Mouse (Mus musculus) urinary bladder, postnatal 36 days (tissue): Measurements from ENCODE around the gene Ces2g.

Source experiments
- DNase-seq, 2 experiments: peaks; one replicate each; pipeline ENCODE4 v3.0.0; 2022; ENCODE audit warnings: low spot score in 2 of 2, mixed read lengths in 1 of 2

Gene Ces2g

DNA sequence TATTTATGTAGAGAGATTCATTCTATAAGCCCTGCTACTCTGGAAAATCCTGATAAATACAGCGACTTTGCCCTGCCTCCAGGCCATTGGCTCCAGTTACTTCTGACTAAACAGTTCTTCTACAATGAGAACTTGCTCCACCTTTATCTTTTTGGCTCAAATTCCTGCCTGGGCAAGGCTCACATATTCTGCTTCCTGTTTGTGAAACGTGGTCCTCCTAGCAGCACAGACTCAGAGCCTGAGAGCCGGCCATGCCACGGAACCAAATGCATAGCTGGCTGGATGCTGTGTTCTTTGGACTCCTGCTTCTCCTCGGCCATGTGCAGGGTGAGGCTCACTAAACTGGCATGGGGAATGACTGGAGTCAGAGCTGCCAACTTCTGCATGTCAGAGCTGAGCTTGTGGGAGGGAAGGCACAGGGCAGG is at the start of gene Ces2g:
Ces2g (plus strand) TSS at position 182 of the 425 bp plus-strand sequence.
- DNase-seq = peak; percentile 53 to 59

DNA sequence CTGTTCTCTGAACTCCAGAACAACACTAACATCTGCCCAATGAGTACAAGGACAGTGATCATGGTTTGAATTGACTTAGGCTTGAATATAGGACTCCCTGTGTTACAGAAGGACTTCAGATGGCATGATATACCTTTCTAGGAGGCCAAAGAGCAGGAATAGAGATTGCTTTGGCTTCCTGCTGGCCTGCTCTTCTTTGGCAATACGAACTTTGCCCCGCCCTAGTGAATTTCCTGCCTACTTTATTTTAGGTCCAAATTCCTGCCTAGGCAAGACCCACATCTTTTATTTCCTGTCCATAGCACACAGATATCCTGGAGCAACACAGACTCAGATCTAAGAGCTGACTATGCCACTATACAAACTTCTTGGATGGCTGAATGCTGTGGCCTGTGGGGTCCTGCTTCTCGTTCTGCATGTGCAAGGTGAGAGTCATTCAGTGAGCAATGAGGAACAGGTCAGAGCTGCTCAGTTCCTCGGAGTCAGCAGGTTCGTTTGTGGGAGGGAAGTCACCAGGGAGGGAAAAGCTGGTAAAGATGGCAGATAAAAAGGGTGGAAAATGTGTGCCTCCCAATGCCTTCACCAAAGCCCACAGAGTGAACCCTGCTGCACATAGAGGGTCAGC is 35.4 kb upstream of the Ces2g start, which contains the start of gene Ces2e:
Ces2e (plus strand) TSS at position 289 of the 625 bp plus-strand sequence.
- DNase-seq = peak in 1 of 2 experiments; percentile 13

DNA sequence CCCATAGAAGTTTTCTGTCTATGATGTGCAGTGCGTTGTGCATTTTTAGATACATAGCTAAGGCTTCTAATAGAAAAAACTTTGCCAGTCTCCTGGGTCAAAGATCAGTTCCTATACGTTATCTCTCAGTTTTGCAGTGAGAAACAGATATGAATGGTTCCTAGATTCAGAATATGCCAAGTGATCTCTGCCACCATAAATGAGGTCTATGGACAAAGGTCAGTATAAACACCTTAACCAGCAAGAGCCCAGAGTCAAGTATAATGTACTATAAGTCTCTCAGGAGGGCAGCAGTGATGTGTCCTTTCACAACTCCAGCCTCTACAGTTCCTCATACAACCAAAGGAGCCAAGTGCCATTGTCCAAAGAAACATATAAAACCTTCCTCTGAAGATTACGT is 34.2 kb upstream of the Ces2g start:
- no peak for DNase-seq

DNA sequence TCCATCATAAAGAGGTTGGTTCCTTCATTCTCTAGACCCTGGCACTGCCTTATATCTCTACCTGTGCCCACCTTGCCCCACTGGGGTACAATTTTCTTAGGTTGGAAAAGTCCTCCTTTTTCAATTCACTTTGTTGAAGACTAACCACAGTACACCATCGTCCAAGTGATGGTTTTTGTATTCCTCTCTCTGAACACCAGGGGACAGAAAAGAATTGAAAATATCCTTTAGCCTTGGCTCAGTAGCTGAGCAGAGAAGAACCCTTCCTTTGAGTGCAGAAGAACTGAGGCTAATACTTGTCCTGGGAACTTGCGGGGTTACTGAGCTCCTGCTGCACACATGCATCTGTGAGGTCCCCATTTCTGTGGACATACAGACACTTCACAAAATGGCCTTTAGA is 16.9 kb upstream of the Ces2g start:
- no peak for DNase-seq

DNA sequence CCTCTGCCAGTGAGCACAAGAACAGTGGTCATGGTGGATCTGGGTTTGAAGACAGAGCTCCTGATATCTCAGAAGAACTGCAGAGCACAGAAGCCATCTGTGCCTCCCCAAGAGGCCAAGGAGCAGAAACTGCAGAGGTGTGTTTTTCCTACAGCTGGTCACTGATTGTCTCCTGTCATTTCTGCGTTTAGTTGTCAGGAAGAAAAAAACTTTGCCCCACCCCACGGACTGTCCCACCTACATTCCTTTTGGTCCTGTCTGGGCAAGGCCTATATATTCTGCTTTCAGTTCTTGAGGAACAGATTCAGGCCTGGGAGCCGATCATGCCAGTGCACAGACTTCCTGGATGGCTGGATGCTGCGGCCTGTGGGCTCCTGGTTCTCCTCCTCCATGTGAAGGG is 14.5 kb upstream of the Ces2g start, which contains the start of gene Ces2f:
Ces2f (plus strand) TSS at position 301 of the 400 bp plus-strand sequence.
- DNase-seq = no peak

DNA sequence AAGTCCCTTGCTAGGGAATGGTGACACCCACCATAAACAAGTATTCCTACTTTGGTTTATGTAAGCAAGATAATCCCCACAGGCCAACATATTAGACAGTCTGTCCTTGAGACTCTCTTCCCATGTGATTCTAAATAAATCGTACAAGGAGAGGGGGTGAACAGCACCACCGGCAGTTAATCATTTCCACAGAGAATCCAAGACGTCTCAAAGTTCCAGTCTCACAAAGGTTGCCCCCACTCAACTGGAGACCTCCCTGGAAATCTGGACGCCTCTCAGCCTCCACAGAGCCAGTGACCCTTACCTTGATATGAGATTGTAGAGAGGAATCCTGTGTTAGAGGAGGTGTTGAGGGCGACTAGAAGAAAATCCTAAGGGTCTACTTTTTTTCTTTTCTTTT is 12.5 kb upstream of the Ces2g start:
- no peak for DNase-seq

DNA sequence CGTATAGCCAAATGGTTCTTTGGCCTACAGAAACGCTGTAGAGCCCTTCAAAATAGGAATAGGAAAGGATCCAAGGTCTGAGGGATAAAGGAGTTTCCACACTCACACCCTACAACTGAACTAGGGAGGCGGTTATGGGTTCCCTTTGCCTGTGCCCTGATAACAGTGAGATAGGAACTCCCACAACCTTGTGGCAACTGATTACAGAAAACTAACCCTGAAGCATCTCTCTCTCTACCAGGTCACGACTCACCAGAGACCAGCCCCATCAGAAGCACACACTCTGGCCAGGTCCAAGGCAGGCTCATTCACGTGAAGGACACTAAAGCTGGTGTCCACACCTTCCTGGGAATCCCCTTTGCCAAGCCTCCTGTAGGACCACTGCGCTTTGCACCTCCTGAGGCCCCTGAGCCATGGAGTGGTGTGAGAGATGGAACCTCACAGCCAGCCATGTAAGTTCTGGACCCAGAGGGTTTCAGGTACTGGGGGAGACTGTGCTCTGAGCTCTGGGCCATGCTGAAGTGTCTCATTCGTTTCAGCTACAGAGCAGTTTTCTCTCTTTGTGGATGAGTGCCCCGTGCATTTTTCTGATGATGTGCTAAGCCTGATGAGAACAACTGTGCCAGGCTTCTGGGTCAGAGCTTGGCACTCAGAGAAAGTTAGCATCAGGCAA is 847 bp downstream of the Ces2g start:
- DNase-seq = no peak

DNA sequence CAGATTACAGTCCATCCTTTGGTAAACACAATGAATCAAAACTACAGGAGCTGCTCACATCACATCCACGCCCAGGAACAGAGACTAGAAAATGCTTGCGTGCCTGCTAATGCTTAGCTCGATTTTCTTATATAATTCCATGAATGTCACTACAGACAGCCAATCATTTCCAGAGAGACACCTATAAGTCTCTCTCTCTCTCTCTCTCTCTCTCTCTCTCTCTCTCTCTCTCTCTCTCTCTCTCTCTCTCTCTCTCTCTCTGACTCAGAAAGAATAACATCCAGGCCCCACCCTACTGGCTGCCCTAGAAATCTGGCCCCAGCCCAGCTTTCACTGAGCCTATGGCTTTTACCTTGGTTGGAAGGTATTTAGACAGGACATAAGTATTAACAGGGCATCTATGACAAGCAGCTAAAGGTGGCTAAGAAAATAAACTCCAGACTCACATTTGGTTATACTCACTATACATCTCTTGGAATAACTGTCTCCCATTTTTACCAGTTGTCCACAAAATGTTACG is 1.9 kb downstream of the Ces2g start:
- peak; percentile 9 to 28 for DNase-seq

DNA sequence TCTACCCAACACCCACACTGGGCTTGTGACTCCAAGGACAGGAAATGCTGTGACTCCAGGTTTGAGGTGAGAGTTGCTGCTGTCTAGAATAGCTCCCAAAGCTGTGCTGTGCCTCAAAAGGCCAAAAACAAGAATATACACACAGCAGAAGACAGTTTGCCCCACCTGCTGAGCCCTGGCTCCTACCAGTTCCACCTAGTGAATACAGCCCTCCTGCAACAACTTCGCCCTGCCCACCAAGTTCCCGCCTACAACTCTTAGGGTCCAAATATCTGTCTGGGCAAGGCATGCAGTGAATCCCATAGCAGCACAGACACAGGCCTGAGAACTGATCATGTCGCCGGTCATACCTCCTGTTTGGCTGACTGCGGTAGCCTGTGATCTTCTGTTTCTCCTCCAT is 22.6 kb downstream of the Ces2g start:
- DNase-seq = no peak

DNA sequence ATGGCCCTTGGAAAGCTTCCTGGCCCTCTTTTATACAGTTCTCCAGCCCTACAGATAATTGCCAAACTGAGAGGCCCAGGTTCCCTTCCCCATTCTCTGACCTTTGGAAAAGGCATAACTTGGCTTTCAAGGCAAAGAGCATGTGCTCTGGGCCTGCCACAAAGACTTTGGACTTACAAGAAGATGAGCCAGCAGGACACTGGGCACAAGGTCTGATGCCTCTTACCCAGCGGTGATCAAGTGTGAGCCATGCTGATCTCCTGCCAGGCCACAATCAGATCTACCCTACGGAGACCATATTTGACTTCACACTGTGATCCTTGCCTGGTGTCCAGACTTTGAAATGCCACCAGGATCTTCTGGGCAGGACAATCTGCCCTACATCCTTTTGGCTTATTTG is 23.4 kb downstream of the Ces2g start:
- no peak for DNase-seq

DNA sequence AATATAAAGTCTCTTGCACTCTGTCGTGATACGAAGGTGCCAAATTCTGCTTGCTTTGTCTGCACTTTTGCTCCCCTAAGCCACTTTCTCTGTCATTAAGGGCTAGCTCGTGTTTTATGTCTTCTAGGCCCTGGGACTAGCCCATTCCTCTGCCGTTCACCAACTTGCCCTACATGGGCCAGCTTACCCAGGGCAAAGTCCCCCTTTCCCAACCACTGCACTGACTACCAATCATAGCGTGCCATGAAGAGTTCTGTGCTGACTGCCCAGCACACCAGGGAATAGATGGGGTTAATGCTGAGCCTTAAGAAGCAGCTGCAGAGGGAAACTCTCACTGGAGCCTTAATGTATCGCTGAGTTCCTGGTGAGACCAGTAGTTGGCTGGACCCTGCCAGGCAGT is 36.7 kb downstream of the Ces2g start:
- no peak for DNase-seq

DNA sequence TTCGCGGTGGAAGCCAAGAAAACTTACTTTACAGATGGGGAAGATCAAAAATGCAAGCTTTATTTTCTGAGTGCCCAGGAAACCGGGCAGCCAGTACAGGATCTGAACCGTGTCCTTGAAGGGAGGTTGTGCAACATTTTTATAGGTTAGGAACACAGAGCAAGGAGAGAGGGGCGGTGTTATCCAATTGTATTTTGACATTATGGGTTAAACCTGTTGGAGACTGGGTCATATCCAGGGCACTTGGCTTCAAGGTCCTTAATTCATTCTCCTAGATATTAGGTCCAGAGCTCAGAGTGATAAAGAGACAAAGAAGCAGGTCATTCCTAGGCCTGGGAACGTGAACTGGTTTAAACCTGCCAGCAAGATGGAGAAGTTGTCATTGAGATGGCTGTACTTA is 37.7 kb downstream of the Ces2g start:
- DNase-seq = no peak

DNA sequence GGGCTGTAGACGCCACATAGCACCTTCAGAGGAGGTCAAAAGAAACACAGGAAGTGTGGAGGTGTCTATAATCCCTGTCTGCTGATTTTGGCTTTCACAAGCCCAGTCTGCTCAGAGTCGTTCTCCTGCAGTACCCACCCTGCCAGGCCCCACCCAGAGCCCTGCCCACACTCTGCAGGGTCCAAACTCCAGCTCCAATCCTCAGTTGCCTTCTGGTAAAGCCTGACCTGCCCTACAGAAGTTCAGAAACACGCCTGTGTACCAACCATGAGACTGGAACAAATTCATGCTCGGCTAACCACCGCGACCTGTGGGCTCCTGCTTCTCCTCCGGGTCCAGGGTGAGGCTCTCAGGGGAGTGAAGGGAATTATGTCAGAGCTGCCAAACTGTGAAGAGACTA is 39.1 kb downstream of the Ces2g start, which contains the start of gene Ces2h:
Ces2h (plus strand) TSS at position 268 of the 400 bp plus-strand sequence.
- DNase-seq = no peak

DNA sequence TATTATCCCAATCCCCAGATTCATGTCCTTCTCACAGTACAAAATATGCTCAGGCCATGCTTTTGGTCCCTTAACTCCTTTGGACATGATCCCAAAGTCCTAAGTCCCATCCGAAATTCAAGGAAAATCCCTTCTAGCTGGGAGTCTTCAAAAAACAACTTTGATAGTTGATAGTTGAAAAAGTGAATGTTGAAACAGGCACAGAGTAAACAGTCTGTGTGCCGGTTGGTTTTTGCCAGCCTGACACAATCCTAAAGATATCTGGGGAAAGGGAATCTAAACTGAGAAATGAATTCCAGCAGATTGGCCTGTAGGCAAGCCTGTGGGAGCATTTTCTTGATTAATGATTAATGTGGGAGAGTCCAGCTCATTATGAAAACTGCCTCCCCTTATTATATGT is 48.5 kb downstream of the Ces2g start:
- no peak for DNase-seq

DNA sequence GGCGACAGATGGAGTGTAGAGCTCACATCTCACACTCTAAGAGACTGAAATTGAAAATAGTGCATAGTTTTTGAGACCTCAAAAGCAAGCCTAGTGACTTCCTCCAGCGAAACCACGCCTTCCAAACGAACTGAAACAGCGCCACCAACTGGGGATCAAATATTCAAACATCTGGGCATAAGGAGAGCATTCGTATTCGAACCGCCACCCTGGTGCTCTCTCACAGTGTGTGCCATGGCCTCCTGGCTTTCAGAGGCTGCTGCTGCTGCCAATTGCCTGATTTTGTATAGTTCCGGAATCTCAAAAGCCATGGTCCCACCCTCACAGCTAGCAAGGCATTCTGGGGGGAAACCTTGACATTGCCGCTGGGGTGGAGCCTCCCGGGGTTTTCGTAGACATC is 49.6 kb downstream of the Ces2g start:
- no peak for DNase-seq

DNA sequence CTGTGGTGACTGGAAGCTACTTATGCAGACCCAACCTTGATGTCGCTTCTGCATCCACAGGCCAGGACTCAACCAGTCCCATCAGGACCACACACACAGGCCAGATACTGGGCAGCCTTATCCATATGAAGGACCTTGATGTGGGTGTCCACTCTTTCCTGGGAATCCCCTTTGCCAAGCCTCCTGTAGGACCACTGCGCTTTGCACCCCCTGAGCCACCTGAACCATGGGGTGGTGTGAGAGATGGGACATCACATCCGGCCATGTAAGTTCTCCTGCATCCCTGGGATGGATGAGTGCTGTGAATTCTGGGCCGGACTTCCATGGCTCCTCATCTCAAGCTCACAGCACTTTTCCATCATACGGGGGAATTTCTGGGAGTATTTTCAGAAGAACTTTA is 52.9 kb downstream of the Ces2g start:
- no peak for DNase-seq
